Mouse (Mus musculus) brain, embryonic 18.5 days (tissue): ENCODE measurements around the gene Eif4b.
A peak's percentile ranks its signal among the peaks of the same experiment; 100 is the strongest.

Source experiments
- DNase-seq: peaks from one replicate; pipeline ENCODE4 v3.0.0-alpha.2; 2012; ENCODE audit warnings: low read depth, low spot score

Gene Eif4b

DNA sequence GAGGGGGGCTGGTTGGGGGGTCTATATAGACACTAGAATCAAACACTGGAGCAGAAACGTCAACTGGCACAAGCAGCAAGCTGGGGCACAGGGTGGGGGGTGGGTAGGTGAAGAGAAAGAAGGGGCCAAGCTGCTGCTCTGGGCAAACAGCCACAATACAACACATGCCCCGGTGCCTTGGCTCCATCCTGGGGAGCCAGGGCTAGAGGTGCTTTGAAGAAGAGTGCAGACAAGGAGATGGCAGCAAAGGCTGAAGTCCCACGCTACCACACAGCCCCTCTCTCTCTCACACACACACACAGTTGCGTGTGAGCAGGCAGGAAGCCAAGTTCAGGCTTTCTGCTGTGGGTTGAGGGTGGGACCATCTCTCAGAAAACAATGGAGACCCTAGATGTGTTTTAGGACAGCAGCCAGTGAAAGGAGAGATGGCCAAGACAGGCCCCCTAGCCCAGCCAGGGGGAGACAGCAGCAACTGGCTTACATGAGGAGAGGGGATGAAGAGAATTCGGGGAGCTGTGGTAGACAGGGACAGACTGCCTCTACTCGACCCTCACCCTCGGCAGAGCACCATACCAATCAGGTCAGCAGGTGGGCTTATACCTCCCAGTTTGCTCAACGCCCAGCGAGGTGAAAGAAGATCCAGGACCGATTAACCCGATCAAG lies 43.3 kb downstream of the Eif4b start:
- DNase-seq = no peak

DNA sequence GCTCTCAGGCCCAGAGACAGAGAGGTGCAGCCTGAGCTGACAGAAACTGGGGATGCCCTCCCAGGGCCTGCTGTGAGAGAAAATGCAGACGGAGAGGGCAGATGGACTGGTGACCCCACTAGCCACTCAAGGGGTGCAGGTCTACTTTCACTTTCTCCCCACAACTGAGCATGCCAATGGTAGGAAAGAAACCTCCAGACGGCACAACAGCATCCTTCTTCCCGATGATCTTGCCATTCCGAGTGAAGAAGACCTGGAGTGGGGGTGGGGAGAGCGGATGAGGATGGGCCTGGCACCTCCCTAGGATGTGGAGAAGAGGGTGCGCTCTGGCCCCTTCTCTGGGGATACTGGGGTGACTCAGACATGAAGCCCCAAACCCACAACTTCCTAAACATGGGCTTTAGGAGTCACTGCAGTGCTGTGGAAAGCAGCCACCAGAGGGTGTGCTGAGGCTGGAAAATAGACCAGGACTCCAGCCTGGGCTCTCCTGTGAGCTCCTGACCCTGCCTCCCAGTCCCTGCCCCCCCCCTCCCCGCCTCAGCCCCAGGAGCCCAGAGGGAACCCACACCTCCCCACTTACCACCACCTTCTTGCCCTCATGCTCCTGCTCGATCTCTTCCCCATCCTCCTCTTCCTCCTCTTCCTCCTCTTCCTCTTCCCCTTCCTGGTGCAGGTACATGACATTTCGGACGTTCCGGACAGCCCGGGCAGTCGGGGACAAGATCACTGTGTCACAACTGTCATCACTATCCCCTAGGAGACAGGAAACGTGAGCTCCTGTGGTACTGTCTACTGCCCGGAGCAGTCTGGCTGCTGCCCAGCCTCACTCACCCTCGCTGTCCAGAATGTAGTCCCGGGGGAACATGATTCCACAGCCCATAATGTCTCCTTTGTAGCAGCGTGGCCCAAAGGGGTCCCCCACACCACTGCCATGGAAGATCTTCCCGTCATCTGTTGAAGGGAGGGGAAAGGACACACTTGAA lies 44.2 kb downstream of the Eif4b start:
- no peak for DNase-seq

DNA sequence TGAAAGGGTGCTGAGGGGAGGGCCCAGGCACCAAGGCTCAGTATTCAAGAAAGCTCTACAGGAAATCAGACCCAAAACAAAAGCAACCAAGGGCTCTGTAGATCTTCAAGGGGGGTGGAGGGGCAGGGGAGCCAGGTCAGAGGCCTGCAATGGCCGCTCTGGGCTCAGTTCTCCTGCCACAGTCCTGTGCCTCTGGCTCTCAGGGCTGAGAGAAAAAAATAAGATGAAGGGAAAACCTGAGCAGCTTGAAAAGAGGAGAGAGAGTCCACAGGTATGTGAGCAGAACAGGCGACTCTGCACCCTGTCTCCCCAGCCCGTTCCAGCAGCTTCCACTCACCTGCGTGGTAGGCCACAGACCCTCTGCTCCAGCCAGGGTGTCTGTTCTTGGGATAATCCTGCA lies 45.0 kb downstream of the Eif4b start:
- DNase-seq = no peak

DNA sequence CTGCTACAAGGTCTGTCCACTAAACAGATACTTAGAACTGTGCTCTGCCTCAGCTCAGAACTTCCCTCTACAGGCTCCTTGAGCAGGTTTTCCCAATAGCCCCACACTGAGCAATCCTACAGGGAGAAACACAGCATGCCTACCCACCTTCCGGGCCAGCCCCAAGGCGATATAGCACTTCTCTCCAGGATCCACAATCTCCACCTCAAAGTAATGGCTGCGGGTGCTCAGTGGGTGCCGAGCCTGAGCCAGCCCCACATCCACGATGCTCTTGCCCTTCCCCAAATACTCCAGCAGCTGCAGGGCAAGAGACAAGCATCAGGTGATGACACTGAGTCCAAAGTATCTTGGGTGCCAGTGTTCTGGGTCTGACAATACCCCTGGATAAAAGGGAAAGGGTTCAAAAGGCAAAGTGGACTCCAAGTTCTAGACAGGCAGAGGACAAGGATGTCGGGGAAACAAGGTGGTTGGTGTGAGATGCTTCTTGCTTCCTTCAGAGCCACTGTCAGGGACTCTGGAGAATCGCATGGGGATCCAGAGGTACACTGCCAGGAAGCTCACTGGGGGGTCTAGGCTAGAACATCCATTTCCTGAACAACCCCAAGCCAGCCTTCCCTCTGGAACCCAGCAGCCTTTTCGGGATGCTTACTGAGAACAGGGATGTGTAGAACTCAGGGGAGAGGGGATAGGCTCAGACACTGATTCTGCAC lies 45.7 kb downstream of the Eif4b start:
- DNase-seq = no peak

DNA sequence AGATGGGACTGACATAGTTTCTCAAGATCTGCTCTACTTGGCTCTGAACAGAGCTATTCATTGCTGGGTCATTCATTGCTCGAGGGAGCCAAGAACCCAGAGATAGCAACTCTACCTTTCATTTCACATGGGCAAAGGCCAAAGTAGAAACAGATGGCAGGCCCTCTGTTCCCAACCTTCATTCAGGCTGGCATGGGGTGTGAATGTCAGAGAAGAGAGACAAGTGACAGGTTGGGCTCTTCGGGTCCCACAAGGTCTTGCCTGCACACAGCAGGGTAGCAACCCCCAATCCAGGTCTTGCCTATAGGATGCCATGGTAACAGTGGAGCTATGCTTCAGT lies 46.2 kb downstream of the Eif4b start:
- no peak for DNase-seq

DNA sequence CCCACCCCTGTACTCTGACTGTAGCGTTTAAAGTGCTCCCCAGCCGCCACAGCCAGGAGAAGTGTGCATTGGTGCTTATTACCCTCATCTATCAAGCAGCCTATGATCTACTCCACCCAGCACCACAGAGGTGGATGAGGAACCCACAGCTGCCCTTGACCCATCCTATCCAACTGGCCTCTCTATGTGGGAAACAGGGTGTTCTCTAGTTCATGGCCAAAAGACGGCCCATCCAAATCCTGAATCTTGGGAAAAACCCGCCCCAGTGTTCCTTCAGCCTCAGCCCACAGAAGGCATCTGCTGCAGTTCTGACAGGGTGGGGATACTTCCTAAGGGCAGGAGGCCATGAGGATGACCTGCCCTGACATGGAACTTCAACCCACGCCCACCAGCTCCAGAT lies 47.0 kb downstream of the Eif4b start:
- DNase-seq = no peak

GRCm38 (mm10) chr15:102126303-102126702 lies 52.7 kb downstream of the Eif4b start:
- DNase-seq = no peak

DNA sequence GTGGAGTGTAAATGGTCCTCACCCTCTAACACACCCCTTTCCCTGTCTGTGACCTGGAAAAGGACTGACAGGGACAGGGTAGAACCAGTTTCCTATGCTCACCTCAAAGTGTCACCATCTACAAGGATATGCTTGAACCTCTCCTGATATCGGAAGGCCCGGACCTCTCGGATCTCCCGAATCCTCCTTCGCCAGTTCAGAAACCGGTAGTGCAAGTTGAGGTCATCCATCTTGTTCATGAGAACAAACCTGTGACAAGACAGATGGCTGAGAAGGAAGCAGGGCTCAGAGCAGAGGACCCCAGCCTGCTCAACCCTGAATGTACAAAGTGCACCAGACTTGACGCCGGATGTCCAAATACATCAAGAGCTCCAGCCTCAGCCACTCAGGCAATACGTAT lies 59.7 kb downstream of the Eif4b start:
- no peak for DNase-seq

DNA sequence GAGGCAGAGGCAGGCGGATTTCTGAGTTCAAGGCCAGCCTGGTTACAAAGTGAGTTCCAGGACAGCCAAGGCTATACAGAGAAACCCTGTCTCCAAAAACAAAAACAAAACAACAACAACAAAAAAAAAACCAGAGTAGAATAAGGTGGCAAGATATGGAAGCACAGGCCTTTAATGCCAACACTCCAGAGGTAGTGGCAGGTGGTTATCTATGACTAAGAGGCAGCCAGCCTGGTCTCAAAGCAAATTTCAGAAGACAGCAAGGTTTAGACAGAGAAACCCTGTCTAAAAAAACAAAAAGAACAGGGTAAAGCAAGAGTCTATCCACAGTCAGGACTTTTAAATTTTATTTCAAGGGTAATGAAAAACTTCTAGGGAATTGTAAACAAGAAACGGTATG lies 61.1 kb downstream of the Eif4b start:
- DNase-seq = no peak

DNA sequence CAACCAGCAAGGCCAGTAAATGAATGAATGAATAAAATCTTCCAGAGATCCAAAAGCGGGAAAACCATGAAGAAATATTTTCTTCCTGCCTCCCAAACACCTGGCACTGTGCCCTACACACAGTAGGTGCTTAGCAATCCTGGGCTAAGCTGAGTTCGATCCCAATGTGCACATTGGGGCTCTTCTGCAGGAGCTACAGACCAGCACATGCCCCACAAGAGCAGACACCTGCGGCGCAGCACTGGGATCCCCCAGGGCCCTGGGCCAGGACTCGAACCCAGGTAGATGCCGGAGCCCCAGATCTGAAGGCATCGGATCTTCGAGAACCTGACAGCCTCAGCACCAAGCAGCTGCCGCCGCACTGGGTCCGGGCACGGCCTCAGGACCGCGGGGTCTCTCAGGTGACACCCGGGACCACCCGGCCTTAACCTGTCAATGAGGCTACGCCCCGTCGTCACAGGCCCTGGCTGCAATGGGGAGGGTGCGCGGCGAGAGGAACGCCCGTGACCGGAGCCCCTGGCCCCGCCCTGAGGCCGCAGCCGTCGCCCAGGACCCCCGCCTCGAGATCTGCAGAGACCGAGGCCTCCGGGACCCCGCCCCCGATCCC lies 62.1 kb downstream of the Eif4b start:
- no peak for DNase-seq

DNA sequence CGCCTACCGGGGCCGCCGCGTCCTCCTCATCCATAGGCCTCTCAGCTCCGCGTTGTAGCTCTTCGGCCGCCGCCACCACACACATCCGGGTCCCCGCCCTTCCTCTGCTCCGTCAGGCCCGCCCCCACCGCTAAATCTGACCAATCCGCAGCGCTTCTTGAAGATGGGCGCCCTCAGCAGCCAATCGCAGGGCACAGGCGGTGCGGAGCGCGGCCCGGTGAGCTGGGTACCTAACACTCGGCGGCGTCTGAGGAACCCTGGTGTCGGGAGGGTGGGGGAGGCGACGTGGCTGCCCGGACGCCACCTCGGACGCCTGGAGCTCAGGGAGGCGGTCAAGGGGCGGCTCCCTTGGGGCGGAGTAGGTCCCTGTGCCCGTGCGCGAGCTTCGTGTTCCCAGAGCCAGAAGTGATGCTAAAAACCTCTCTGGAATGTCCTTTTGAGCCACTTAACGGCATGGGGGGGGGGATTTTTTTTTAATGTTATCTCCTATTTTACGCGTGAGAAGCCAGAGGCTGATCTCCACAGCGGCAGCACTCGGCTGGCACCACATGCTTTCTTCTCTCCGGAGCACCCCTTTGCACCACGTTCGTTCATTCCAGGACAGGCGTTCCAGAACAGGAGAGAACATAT lies 62.7 kb downstream of the Eif4b start, which contains the start of gene Spryd3:
Gene Spryd3, minus strand, starts transcription at position 106 of the 630 bp plus-strand sequence.
- DNase-seq = peak; percentile 91

GRCm38 (mm10) chr15:102141120-102141519 lies 67.5 kb downstream of the Eif4b start:
- DNase-seq = no peak

DNA sequence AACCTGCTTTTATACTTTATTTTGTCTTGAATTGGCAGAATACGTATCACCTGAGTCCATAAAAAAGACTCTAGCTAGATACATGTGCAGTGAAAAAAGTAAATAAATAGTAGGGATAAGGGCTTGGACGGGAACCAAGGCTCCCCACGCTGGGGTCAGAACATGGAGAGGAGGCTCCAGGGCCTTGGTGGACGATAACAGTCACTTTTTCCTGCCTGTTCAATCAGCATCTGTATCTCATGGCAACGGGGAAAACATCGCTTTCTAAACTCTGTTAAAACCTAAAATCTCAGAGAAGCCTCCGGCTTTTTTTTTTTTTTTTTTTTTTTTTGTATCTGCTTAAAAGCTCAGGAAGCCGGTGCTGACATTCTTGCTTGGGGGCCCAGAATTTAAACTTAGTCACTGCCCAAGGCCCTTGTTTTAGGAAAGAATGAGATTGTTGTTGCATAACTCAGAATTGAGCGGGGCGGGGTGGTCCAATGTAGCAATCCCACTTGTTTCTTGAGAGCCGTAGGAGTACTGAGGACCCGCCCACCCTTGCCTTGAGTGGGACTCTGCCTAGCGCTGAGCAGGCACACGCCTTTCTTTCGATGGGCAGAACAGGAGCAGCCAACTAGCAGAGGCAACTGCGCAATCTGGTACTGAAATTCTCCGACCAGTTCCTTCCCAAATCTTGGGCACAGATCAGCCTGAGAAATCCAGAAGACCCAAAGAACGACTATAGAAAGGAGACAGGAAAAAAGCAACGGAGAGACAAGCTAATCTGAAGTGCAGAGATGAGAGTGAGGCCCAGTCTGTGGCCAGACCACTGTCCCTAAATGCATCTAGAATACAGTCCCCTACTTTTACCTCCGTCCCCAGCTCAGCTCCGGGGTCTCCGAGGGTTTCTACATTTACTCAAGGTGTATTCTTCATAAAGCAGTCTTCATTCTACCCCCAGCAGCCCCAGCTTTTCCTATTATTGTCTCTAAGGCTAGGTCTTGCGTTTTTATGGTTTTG lies 69.6 kb downstream of the Eif4b start:
- DNase-seq = no peak

GRCm38 (mm10) chr15:102144274-102144711 lies 70.7 kb downstream of the Eif4b start, which contains the start of gene Igfbp6:
TSS of gene Igfbp6 (plus strand) at chr15:102144362.
- DNase-seq = no peak

DNA sequence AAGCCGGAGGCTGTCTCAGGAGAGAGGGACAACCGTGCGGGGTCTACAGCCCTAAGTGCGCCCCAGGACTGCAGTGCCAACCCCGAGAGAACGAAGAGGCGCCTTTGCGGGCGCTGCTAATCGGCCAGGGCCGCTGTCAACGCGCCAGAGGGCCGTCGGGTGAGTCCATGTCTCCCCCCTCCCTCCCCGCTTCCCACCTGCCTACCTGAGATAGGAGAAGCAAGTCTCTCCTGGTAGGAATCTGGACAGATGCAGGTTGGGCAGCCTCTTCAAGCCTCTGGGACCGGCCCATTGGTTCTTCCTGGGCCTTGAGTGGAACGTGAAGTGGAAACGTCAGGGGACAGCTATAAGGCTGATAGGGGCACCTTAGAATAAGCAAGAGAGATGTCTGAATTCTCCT lies 71.2 kb downstream of the Eif4b start:
- DNase-seq = no peak

DNA sequence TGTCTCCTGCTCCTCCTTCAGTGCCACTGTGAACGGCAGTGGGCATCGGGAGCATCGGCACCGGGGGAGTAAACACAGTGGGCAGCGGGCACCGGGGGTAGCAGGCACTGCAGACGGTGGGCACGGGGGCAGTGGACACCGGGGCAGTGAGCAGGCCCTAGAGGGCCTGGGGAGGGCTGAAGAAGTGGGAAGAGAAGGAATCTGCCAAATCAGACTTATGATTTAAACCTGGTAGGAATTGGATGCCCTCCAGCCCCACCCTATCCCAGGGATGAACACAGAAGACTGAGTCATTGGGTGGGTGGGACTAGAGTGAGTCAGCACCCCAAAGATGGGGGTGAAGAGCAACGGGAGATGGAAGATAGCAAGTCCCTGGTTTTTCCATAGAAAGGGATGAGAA lies 71.8 kb downstream of the Eif4b start:
- no peak for DNase-seq

DNA sequence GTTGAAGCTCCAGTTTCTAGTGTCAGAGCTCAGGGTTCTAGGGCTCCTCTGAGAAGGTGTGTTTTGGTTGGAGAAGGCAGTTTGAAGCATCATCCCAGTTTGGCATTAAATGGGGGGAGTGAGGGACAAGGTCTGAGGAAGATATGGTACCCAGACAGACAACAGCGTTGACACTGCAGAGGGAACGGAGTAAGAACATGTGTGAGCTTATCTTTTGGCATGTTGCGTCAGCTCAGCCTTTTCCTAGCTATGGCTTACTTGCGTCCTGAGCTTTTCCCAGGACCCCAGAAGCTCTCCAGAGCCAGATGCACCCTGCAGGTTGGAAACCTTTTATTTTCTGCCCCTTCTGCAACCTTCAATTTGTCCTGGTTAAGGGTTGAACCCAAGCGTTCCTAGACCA lies 72.5 kb downstream of the Eif4b start:
- no peak for DNase-seq
